ENCODE assay signal across 16 mouse cellular contexts in genomic region chr9:121217742-121218141, GRCm38 (mm10).
"Had no signal": no experiment of that assay in that cellular context is flagged by ENCODE, and none has a peak within 500 bp of the region (broad histone marks: within the 10 kb centered on the region; RNA-seq: fewer than 3 reads in every experiment).

No protein-coding gene starts in this region.

- H3K9me3 ChIP-seq: intestine, embryonic 15.5 days; liver, embryonic 13.5 days; neural tube, embryonic 12.5 days had no signal

- H3K4me3 ChIP-seq: intestine, embryonic 15.5 days; liver, embryonic 13.5 days; neural tube, embryonic 12.5 days had no signal

- ATAC-seq: intestine, embryonic 15.5 days; lung, postnatal 0 days had no signal

- H3K27ac ChIP-seq: intestine, embryonic 15.5 days; liver, embryonic 13.5 days; macrophage; neural tube, embryonic 12.5 days; stomach, postnatal 0 days had no signal

- H3K4me1 ChIP-seq: intestine, embryonic 15.5 days; liver, embryonic 13.5 days; neural tube, embryonic 12.5 days had no signal

- H3K27me3 ChIP-seq: intestine, embryonic 15.5 days; liver, embryonic 13.5 days; neural tube, embryonic 12.5 days had no signal

- H3K4me2 ChIP-seq: intestine, embryonic 15.5 days; liver, embryonic 13.5 days; lung, embryonic 14.5 days; neural tube, embryonic 12.5 days had no signal

- H3K9ac ChIP-seq: intestine, embryonic 15.5 days; liver, embryonic 13.5 days; lung, embryonic 14.5 days; neural tube, embryonic 12.5 days had no signal

- H3K36me3 ChIP-seq: intestine, embryonic 15.5 days; liver, embryonic 13.5 days; neural tube, embryonic 12.5 days had no signal

- DNase-seq: kidney, adult 11 months; kidney, adult 8-10 months; kidney, postnatal 14 days; kidney, postnatal 4 days; left cerebral cortex, postnatal 4 days; liver, embryonic 13.5 days; lung, embryonic 14.5 days; midbrain, embryonic 14.5 days; thymus, adult 2 months; thymus, postnatal 14 days; thymus, postnatal 4 days had no signal
